Mouse (Mus musculus) left cerebral cortex, adult 8-10 months (tissue): ENCODE measurements around the gene Scgb1b3. TPM values are rescaled to one million over a fixed set of nuclear protein-coding genes. Genes with fewer than 3 reads are reported as not detected.

Source experiments
- DNase-seq, 2 experiments: peaks; one replicate each; pipeline ENCODE4 v3.0.0; 2022; ENCODE audit warnings: low spot score in 2 of 2
- total RNA-seq, 4 experiments: library from RNA; stranded (reverse); gene quantifications; 2 replicates each; pipeline ENCODE4 v1.2.4; 2022

Gene Scgb1b3
- not detected for total RNA-seq

- no peak for DNase-seq
These were observed at the start of gene Scgb1b3 for GRCm38 (mm10) chr7:31375292-31375691. Scgb1b3 (plus strand) TSS chr7:31375592.

DNA sequence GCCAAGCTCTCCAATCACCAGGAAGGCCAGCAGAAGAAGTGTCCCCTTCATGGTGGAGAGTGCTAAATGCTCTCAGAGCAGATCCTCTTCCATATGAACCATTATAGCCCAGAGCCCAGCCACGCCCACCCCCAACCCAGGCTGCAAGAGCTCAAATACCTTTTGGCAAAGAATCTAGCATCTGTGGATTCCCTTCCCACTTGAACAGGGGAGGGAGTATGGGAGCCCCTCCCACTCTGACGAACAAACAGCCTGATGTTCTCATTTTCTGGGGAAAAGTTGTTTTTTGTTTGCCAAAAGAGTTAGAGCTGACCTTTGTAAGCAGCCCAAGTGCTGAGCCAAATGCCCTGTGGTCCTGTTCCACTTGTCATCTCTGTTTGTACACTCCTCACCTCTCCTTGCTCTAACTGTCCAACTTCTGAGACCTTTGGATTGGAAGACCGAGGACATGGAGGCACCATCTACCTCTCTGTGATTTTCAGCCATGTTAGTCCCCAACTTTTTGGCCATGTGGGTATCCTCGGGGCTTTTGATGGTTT lies 13.3 kb upstream of the Scgb1b3 start, which contains the start of gene Scgb2b3:
TSS of gene Scgb2b3 (minus strand) at position 51 of the 539 bp plus-strand sequence.
- no peak for DNase-seq

Other genes starting within 250 kb of the Scgb1b3 start
- 100 to 1,000 TPM; 652 to 704 (median 680) TPM for gene Scn1b, start 248.6 kb upstream of the Scgb1b3 start, total RNA-seq
- 100 to 1,000 TPM; 103 to 108 (median 105) TPM for gene Gramd1a, start 219.7 kb upstream of the Scgb1b3 start, total RNA-seq
- not detected for gene Scgb2b2, start 85.1 kb upstream of the Scgb1b3 start, total RNA-seq
- gene Scgb1b2, start 83.8 kb upstream of the Scgb1b3 start, total RNA-seq, result not detected
- not detected for gene Scgb2b3, start 13.5 kb upstream of the Scgb1b3 start, total RNA-seq